Mouse (Mus musculus) brain, embryonic 14.5 days (tissue): ENCODE measurements at regions not wholly inside any gene's neighbourhood (a gene's known extent, or its start where the extent isn't known, plus 50 kb on each side); places are given as distances from the start of the nearest gene placed in this dataset.

Experiments used
- CTCF ChIP-seq: fragments of 200-500 bp; IDR thresholded peaks from 2 replicates; pipeline ENCODE4 v1.5.1; 2012; ENCODE audit warnings: inconsistent platforms, mild to moderate bottlenecking, moderate library complexity, borderline replicate concordance; ENCODE audit not compliant: insufficient read depth, insufficient read length; ENCODE audit errors: extremely low read depth
- POLR2A ChIP-seq: fragments of 200-500 bp; IDR thresholded peaks from 2 replicates; pipeline ENCODE4 v1.6.1; 2012; ENCODE audit warnings: mild to moderate bottlenecking, inconsistent platforms, borderline replicate concordance; ENCODE audit not compliant: poor library complexity, insufficient read depth, insufficient read length, severe bottlenecking; ENCODE audit errors: extremely low read depth

DNA sequence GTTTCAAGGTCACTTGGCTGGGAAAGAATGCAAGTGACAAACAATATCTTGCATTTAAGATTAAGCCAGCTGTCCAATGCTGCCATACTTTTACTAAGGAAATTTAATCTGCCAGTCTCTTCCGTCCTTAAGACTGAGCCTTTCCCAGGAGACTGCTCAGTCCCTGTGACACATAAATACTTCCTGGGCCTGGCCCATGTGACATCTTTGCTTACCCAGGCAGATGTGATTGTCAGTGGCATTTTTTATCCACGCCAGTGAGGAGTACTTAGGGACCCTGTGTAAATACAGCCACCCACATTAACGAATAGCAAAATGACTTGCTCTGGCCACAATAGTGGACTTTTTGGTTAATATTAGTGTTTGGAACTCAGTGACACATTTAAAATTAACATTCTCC, 216.3 kb upstream of the Pter start:
- TF ChIP-seq CTCF (no peak), POLR2A (no peak)
